Mouse (Mus musculus): ENCODE data around the gene Hexb.

The Hexb gene

DNA sequence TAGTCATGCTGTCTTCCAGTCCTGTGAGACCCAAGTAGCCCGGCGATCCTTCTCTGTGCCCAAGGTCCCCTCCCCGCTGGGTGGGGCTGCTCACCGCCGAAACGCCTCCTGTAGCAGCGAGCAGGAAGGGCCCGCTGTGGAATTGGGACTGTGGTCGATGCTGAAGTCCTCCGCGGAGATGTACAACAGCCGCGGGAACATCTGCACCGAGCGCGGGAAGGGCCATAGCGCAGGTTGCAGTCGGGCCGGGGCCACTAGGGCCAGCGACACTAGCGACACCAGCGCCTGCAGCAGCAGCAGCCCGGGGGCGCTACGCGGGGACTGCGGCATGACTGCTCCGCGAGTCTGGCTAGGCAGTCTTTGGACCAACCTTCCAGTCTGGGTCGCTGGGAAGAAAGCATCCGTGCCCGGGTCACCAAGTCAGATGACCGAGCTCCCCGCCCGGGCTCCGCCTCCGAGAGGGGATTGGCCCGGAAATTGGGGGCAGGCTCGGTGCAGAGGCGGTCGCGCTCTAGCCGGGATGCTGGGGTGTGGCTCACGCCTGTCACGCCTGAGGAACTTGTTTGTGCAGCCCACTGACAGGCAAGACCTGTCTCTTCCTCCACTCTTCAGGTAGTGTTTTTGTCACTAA is at the start of gene Hexb:
Gene Hexb (minus strand): TSS at position 426 of the 631 bp plus-strand sequence.
- peak; percentile 93 to 95 for DNase-seq (ENCODE audit: low spot score in 2 of 2)

- no peak for DNase-seq (ENCODE audit: low spot score in 2 of 2)
These were observed 49.6 kb upstream of the Hexb start for GRCm38 (mm10) chr13:97247754-97248153.

DNA sequence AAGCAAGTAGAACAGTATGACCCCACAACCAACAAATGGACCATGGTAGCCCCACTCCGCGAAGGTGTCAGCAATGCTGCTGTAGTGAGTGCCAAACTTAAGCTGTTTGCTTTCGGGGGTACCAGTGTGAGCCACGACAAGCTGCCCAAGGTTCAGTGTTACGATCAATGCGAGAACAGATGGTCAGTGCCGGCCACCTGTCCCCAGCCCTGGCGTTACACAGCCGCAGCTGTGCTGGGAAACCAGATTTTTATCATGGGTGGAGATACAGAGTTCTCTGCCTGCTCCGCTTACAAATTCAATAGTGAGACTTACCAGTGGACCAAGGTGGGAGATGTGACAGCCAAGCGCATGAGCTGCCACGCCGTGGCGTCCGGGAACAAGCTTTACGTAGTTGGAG is 48.1 kb upstream of the Hexb start:
- DNase-seq (ENCODE audit: low spot score in 2 of 2): no peak

DNA sequence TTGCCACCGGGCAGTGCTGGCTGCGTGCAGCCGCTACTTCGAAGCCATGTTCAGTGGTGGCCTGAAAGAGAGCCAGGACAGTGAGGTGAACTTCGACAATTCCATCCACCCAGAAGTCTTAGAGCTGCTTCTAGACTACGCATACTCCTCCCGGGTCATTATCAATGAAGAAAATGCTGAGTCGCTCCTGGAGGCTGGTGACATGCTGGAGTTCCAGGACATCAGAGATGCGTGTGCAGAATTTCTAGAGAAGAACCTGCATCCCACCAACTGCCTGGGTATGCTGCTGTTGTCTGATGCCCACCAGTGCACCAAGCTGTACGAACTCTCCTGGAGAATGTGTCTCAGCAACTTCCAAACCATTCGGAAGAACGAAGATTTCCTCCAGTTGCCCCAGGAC is 47.0 kb upstream of the Hexb start:
- no peak for DNase-seq (ENCODE audit: low spot score in 2 of 2)

- DNase-seq (ENCODE audit: low spot score in 2 of 2): no peak
These were observed 46.6 kb upstream of the Hexb start for GRCm38 (mm10) chr13:97244712-97245105.

GRCm38 (mm10) chr13:97243962-97244711 is 46.0 kb upstream of the Hexb start:
- no peak for DNase-seq (ENCODE audit: low spot score in 2 of 2)

- DNase-seq (ENCODE audit: low spot score in 2 of 2): no peak
These were observed 44.6 kb upstream of the Hexb start for GRCm38 (mm10) chr13:97242716-97243115.

GRCm38 (mm10) chr13:97241787-97242280 is 43.7 kb upstream of the Hexb start:
- DNase-seq (ENCODE audit: low spot score in 2 of 2): peak in 1 of 2 experiments; percentile 34

GRCm38 (mm10) chr13:97240965-97241786 is 43.0 kb upstream of the Hexb start, which contains the start of gene Enc1:
TSS of gene Enc1 (plus strand) at chr13:97241105.
- DNase-seq (ENCODE audit: low spot score in 2 of 2): peak; percentile 74 to 83

DNA sequence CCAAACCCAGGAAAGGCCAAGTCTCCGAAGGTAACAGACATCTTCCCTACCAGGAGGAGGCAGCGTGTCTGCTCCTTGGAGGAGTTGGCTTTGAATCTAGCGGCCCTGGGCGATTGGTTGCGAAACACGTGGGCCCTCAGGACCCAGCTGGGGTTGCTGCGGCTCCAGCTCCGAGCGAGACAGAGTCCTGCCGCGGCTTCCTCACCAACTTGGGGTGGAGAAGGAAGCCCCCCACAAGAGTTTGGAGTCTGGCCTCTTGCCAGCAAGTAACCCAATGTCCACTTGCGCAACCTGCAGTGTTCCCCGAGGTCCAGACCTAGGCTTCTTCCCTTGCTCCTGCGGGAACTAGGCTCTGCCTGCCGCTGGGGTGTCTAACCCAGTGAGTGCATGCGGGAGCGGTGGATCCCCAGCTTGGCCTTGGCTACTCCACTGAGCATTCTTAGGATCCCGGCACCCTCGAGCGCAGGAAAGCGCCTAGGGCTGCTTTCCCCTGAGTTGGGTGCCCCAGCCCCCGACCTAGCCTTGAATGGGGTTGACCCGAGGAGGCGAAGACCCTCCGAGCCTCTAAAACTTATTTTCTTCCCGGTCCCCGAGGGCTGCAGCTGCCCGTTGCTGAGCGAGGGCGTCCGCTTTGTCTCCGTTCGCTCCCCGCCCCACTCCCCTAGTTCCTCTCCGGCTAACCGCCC is 42.3 kb upstream of the Hexb start:
- DNase-seq (ENCODE audit: low spot score in 2 of 2): peak; percentile 63 to 67

DNA sequence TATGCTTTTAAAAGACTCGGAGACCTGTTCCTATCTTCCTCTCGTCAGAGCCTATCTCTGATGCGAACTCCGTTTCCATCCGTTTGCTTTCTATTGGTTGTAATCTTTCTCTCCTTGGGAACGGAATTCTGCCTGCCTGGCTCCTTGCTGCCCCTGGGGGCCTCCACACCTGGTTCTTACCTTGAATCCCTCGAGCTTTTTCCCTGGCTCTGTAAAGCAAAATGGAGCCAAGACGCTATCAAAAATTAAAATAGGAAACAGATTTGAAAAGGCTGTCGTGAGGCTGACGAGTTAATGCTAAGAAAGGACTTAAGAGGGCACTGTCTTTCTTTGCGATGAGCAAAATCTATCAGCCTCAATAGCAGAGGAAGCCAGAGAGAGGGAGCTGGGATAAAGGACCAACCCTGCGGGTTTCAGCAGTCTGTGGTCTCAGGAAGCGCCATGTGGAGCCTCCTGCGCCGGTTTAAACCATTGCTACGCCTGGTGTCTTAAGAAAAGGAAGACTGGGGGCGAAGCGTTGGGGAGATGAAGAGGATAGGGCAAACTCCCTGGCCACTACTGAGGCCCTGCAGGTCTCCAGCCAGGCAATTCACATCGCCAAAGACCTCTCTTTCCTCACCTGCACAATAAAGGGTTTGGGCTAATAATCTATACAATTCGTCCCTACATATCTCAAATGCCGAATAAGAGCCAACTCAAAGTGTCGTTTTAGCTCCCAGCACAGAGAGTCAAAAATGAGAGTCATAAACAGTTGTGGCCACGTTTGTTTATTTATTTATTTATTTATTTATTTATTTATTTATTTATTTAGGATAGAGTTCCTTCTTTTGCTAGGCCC is 41.4 kb upstream of the Hexb start:
- peak; percentile 25 to 28 for DNase-seq (ENCODE audit: low spot score in 2 of 2)

GRCm38 (mm10) chr13:97238181-97238981 is 40.2 kb upstream of the Hexb start:
- no peak for DNase-seq (ENCODE audit: low spot score in 2 of 2)

DNA sequence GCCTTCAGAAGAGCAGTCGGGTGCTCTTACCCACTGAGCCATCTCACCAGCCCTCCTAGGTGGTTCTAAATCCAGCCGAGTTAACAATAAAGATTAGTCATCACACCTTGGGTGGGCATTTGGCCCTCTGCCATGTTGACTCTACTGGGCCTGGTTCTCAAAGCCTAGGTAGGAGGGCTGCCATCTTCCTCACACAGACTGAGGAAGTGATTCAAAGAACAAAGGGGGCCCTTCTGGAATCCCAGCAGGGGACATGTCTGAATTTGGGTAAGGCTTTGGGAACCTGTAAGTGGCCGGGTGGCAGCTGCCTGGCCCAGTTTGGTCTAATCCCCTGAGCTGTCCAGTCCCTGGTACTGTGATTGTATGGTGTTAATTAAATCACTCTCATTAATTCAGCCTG is 39.5 kb upstream of the Hexb start:
- no peak for DNase-seq (ENCODE audit: low spot score in 2 of 2)

DNA sequence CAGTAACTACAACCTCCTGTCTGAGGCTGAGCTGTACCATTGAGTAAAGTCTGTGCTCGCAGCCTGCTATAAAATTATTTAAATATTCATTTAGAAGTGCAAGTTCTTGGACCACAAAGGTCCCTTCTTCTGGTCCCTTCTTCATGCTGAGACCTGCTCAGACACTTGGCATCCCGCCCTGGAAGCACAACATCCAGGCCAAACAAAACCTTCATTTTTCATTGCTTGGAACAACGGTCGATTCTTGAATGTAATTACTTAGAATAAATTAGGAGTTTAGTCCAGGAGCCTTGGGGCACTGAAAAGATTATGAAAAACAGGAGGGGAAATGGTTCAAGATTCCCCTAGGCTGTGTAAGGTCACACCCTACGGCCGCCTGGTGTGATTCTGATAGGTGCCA is 37.8 kb upstream of the Hexb start:
- no peak for DNase-seq (ENCODE audit: low spot score in 2 of 2)

- peak; percentile 48 to 74 for DNase-seq (ENCODE audit: low spot score in 2 of 2)
These were observed 36.7 kb upstream of the Hexb start for GRCm38 (mm10) chr13:97234785-97235417.

DNA sequence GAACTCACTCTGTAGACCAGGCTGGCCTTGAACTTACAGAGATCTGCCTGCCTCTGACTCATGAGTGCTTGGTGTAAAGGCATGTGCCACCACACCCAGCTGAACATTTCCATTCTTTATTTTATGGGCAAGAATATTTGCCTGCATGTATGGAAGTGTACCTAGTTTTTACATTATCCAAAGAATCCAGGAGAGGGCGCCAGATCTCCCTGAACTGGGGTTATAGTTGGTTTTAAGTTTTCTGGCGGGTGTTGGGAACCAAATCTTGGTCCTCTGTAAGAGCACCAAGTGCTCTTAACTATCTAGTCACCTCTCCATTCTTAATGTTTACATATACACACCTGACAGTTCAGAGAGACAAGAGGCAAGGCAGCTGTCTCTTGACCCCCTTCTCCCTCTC is 34.9 kb upstream of the Hexb start:
- DNase-seq (ENCODE audit: low spot score in 2 of 2): no peak

- DNase-seq (ENCODE audit: low spot score in 2 of 2): no peak
These were observed 31.9 kb upstream of the Hexb start for GRCm38 (mm10) chr13:97230101-97230500.

DNA sequence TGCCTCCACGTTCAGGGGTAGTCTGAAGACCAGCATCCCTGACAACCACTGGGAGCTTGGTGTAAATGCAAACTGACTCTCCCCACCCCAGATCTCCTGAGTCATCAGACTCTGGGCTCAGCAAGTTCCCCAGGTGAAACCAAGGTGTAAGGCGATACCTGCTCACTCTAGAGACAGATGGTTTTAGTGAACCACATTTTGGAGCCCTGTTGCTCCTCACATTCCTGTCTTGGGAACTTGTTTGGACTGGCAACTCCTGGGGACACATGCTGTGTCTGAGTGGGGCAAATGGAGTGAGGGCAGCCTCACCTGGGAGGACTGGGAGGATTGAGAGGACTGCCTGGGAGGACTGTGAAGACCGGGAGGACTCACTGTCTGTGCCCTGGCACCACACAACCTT is 29.6 kb upstream of the Hexb start:
- no peak for DNase-seq (ENCODE audit: low spot score in 2 of 2)

DNA sequence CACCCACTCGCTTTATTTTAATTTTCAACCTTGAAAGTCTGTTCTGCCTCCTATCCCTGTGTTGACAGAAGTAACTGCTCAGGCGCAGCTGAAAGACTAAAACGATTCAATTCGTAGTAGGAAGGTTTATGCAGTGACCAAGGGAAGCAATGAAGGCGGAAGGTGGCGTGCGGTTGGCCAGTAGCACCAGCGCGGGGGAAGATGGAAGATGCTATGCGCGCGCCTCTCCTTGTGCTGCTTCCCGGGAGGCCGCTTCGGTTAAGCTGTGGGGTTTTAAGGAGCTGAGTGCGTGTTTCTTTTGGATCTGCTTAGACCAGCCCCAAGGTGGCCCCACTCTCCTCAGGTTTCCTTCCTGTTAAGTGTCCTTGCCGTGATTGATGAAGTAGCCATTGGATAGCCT is 27.0 kb upstream of the Hexb start:
- no peak for DNase-seq (ENCODE audit: low spot score in 2 of 2)

All from urinary bladder, adult 18-20 months (tissue).